Mouse (Mus musculus) forelimb bud, embryonic 11.5 days (tissue): Measurements from ENCODE around the gene Uqcr10.
A peak's percentile ranks its signal among the peaks of the same experiment; 100 is the strongest.

Experiments
- DNase-seq: peaks from one replicate; pipeline ENCODE4 v3.0.0-alpha.2; 2012; ENCODE audit warnings: low read depth, low spot score

Gene Uqcr10

DNA sequence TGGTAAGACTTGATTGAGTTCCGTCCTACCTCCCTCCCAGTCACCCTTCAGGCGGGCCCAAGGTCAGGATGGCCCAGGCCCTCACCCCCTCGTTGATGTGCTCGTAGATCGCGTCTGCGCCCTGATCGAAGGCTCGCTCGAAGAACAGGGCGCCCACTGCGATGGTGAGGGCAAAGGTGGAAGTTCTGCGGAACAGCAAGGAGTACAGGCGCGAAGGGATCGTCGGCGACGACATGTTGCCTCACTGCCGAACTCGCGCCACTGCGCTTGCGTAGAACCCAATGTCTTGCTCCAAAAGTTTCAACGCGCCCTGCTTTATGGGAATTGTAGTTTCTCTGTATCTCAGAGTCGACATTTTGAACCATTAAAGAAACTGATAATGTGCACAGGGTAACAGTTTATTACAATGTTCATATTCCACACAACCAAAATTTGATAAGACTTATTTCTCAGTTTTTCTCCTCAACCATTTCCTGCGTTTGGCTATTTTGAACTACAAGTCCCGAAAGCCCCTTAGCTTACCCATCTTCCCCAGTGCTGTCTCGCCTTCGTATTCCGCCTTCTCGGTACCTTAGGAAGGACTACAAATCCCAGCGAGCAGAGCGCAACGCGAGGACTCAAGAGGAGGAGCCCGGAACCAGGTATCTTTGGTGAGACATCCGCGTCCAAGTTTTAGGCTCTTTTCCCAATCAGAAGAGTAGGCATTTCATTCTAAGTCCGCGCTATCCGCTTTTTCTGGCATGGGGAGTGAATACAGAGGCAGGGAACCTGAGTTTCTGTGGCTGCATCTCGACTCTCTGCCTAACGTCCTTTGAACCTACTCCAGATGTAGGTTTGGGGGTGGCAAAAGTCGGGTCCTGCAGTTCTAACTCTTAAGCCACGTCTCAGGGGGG, at the start of gene Uqcr10, which contains the start of gene Zmat5:
TSS of gene Uqcr10 (minus strand) at position 271 of the 893 bp plus-strand sequence.
TSS of gene Zmat5 (plus strand) at position 607 of the 893 bp plus-strand sequence.
- DNase-seq, result peak; percentile 96

DNA sequence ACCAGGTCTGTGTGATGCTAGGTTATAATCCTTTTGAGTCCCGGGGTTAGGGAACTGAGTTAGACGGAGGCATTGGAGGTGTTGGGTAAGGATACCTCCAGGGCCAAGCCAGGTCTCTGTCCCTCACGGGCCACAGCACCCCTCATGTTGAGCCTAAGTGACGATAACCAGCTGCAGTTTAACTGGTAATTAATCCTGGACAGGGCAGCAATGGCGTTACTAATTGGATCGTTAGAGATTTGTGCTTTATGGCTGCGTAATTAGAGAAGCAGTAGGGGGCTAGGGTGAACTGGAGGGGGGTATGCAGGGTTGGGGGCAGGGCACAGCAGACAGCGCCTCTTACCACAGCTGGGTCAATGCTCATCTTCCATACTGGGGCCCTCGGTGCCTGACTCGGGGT, 48.7 kb upstream of the Uqcr10 start:
- no peak for DNase-seq

DNA sequence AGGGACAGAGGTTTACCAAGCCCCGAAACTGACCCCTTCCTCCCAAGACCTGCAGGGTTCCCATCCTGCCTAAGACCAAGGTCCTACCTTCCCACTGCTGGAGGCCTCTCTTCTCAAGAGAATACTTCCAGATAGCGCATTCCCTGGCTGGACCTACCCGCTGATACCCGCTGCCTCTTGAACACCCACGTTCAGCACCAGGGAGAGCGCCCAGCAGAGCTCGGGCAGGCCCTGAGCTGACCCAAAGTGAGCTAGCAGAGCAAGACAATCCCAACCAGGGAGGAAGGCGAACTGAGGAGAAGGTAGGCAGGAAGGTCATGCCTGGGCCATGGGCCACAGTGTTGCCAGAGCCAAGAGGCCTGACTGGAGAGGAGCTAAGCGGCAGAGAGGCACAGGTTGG, 46.1 kb upstream of the Uqcr10 start:
- DNase-seq, result peak; percentile 86

DNA sequence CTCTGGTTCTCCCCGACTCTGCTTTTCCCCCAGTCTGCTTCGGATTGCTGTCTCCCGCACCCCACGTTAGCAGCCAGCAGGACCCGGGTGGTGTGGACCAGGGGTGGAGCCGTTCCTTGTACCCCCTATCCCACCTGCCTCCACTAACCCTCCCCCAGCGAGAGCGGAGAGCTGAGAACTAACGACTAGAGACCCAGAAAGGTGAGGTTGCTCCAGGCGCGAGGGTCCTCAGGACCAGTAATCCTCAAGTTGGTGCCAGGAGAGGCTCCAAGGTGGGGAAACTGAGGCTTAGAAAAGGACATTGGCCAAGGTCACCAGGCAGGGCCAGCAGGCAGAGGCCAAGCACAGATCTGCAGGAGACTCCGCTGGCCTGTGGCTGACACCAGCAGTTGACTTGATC, 43.1 kb upstream of the Uqcr10 start:
- no peak for DNase-seq

DNA sequence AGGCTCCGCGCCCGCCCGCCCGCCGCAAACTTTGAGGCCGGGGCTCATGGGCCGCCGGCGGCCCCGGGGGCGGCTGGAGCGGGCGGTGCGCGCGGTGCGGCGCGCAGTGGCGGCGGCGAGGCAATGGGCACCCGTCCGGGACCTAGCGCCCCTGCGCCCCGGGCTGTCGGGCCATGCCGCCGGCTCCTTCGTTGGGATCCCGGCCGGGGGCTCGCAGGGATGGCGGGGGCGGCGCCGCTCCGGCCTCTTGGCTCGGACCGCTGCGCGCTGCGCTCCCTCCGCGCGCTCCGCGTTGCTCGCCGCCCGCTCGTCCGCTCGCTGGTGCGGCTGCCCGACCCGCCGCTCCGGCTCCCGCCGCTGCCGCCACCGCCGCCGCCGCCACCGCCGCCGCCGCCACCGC, 42.6 kb upstream of the Uqcr10 start, which contains the start of gene Cabp7:
TSS of gene Cabp7 (minus strand) at position 46 of the 400 bp plus-strand sequence.
- no peak for DNase-seq

DNA sequence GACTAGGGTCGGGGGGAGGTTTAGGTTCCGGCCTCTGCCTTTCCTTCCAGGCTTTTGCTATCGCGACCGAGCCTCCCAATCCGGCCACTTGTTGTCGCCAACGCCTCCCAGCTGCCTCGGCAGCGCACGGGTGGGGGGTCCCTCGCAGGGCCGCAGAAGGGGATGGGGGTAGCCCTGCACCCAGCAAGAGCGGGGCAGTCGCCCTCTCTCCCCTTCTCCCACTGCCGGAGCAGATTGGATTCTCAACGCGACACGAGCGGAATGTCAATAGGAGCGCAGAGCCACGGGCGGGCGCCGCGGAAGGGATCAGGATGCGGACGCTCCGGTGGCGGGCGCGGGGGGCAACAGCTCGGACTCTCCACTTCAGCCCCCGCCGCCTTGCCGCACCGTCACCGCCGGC, 41.8 kb upstream of the Uqcr10 start:
- DNase-seq, result no peak

DNA sequence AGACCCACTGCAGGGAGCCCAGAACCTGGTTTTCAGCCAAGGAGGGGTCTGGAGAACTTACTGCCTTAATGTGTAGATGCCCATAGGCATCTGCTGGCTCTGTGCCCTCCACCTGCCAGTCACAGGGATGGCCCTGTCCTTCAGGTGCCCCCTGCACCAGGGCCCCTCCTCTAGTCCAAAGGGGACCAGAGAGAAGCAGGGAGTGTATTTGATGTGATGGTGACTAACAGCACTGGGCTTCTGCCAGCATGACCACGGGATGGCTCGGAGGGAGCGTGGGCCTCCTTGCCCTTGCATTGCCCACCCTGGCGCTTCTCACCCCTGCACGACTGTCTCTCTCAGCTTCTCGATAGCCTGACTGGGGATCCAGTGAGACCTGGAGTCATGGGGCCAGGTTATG, 40.5 kb upstream of the Uqcr10 start:
- DNase-seq, result no peak

DNA sequence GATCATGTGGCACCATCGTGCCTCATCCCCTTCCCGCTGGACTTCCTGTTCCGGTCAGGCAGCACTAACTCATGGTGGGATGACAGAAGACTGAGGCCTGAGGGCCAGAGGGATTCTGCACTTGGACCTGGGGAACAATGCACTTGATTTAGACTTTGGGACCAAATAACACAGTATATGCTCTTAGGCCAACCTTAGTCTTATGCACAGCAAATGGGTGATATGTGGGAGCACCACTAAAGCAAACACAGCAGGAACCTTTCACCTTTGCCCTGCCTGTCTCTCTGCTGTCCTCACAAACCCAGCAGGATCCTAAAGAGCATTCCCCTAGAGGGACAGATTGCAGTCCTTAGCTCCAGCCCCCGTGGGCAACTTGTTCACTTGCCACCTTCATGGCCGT, 36.6 kb upstream of the Uqcr10 start:
- DNase-seq, result no peak

DNA sequence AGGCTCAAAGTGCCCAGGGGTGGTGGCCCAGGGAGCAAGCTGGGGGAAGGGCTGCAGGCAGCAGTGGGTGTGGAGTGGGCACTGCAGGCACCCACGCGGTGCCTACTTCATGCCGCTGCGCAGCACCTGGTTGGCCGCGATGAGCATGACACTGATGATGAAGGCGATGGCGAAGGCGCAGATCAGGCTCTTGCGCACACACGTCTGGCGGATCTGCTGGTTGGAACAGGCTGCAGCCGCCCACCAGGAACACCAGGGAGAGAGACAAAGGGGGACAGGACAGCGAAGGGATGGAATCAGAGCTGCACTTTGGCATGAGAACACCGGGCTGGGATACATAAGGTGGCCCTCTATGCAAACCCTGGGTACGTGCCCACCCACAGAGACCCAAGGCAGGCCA, 34.6 kb upstream of the Uqcr10 start:
- no peak for DNase-seq

DNA sequence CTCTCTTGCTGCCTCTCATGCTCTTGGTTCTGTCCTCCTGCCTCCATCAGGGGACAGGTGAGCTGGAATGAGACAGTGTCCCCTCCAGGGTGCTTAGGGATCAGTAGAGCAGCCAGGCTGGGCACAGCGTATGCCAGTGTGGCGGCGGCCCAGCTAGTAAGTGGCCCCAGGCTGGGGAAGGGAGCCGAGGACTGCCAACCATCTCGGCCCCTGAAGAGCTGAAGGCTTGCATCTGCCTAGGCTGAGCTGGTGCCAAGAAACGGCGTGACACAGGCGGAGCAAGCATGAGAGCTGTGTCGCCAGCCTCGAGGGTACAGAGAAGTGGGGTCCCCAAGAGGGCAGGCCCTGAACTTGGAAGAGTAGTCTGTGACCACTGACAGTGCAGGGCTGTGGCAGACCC, 33.5 kb upstream of the Uqcr10 start:
- DNase-seq, result no peak

DNA sequence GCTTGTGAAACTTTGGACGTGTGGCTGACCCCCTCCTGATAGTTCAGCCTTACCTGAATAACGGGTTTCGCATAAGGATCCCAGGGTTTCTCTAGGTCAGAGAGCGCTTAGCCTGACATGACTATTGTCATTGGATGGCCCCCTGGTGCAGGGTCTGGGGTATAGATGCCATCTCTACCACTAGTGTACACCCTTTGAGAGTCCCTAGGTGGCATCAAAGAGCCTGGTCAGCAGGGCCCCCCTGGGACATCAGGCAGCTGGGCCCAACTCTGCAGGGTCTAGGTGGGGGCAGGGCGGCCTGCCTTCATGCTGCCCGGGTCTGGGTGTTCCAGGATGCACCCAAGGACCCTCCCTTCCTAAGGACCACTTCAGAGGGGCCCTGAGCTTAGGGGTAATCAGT, 32.2 kb upstream of the Uqcr10 start:
- DNase-seq, result no peak

DNA sequence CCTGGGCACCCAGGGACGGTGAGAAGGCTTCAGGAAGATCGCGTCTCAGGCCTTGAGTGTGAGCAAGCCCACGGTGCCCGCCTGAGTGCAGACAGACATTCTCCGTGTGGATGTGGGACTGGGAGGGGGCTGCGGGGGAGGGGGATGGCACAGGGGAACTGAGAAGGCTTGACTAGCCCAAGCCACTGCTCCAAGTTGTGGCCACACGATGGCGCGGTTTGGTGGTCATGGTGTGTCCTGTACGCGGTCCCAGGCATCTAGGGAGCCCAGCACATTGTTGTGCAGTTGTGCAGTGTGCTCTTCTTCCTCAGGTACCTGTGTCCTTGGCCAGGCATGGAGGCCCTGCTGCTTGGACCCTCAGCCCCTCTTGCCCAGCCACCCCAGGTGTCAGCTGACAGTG, 30.0 kb upstream of the Uqcr10 start:
- DNase-seq, result no peak

DNA sequence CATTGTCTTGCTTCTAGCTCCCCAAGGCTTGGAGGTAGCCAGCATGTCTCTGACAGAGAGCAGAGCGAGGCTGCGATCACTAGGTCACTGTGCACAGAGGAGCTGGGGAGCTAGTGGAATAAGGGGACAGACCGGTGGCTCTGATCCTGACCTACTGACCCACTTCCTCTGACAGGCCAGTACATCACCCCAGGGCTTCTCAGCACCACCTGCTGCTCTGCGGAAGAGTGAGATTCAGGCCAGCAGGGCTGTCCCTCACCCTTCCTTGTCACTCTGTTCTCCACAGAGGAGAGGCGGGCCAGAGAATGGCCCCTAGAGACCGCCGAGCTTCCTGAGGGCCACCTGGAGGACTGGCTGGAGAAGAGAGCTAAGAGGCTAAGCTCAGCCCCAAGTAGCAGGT, 27.6 kb upstream of the Uqcr10 start:
- DNase-seq, result no peak

DNA sequence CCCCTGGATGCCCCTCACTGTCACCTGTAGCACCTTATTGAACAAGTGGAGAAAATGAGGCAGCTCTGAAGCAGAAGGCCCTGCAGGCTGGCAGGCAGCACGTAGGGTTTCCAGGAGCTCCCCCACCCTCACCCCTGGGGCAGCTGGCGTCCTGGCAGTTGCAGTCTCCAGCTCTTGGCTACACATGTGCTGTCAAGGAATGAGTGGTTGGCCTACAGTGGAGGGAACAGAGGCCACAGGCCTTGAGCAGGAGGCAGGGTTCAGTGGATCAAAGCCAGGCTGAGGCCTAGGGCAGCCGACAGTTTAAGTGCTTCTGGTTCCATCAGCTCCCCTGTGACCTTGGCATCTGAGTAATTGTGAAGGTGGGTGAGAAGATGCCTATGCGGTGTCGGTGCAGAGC, 26.8 kb upstream of the Uqcr10 start:
- DNase-seq, result no peak

DNA sequence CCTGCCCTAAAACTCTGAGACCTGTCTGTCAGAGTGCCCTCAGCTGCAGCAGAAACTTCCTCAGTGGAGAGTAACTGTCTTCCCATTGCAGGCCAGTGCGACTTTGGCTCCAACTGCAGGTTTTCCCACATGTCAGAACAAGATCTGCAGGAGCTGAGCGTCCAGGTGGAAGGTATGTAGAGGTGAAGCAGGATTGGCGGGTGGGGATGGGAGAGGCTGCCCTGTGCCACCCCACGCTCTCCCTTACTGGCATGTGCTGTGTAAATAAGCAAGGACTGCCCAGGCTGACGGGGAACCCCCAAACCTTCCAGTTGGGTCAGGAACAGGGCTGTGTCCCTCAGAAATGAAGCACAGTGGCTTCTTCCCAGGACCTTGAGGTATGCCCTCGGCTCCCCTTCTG, 26.0 kb upstream of the Uqcr10 start:
- DNase-seq, result no peak

DNA sequence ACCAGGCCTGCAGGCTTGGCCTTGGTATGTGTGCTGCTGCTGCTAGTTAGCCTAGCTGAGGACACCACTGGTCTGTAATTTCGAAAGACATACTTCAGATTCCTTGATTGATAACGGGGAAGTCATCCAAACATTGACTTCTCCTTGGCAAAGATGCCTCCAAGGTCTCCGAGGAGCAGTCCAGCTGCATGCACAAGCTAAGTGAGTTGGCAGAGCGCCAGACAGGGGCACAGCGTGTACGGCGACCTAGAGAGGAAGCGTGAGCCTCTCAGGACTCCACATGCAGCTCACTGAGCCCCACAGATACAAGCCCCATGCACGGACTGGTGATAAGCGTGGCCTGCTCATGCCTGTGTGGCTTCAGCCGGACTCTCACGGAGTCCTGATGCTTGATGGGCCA, 25.5 kb upstream of the Uqcr10 start:
- no peak for DNase-seq

DNA sequence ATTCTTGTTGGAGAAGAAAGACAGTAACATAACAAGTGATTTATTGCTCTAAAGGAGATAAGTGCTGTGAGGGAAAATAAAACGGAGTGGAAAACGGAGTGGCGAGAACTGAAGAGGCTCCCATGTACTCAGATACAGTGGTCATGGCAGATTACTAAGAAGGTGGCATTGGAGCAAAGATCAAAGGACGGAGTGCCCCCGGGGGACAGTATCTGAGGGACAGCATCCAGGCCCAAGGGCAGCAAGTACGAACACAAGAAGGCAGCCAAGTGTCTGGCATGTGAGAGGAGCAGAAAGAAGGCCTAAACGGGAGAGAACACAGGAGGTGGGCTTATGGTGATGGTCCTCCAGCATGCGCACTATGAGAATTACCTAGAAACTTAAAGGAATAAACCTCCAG, 17.6 kb upstream of the Uqcr10 start:
- DNase-seq, result no peak

DNA sequence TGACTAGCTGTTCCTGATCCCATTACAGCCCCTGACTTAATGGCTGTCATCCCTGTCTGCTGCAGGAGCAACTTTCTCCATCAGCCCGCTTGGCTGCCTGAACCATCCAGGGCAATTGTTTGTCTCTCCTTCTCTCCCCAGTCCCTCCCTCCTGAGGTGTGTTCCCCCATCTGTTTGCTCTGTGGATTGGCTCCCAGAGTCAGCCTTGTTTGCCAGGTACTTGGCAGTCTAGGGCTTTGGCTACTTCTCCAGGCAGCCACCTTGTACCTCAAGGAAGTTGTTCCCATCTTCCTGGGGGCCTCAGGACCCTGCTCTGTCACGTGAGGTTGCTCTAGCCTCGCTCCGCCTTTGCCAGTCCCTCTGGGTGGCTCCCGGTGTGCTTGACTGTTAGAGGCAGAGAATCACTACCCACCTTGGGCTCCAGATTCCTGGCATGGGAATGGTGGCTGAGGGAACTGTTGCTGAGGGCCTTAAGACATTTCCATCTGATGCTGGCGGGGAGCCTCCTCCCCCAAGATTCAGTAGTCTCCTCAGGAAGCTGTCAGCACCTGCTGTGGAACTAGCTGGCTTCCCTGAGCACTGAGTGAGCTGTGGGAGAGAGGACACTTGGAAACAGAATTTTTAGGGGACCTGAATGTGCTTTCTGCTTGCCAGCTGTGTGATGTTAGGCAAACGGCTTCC, 16.9 kb upstream of the Uqcr10 start:
- no peak for DNase-seq

DNA sequence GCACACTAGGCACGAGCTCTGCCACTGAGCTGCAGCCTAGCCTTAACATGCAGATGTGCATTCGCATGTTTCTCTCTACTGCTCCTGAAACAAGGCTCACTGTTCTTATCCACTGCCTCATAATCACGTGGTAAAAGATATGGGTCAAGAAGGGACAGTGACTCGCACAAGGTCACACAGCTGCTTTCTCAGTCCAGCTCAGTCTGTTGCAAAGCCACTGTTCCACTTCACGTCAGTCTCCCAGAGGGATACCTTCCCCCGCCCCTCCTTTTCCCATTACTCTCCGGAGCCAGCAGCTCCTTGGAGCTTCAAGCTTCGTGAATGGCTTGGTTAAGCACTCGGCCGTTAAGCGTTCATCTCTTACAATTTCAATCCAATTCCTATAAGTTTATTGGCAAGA, 16.3 kb upstream of the Uqcr10 start:
- no peak for DNase-seq

DNA sequence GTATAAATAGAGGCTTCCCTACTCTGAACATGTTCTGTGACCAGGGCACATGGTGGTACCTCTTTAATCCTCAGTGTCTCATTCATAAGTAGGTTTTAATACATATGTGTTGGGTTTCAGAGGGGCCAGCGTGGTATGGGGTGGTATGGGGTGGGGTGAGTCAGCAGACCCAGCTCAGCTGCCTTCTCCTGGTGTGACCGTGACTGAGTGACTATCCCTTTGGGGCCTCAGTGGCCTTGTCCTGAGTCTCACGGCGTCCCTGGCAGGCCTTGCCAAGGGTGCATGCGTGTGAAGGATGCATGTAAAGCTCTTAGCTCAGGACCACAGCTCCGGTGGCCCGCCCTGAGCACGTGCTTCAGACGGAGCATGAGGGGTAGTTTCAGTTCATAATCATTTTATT, 15.8 kb upstream of the Uqcr10 start:
- DNase-seq, result no peak

DNA sequence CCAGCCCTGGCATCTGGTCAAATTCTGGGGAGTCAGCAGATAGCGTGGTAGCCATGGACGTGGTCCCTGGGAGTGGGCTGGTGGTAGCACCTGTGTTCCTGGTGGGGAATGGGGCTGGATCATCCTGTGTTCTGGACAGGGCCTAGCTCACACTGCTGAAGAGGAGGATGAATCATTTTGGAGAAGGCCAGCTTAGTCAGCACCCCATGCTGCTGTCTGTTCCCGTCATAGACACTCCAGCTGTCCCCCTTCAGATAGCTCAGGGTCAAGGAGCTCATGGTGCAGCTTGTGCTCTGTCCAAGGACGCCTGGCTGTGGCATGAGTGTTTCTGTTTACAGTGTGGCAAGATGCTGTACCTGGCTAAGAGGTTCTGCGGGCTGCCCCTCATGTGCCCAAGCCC, 14.4 kb upstream of the Uqcr10 start:
- no peak for DNase-seq

DNA sequence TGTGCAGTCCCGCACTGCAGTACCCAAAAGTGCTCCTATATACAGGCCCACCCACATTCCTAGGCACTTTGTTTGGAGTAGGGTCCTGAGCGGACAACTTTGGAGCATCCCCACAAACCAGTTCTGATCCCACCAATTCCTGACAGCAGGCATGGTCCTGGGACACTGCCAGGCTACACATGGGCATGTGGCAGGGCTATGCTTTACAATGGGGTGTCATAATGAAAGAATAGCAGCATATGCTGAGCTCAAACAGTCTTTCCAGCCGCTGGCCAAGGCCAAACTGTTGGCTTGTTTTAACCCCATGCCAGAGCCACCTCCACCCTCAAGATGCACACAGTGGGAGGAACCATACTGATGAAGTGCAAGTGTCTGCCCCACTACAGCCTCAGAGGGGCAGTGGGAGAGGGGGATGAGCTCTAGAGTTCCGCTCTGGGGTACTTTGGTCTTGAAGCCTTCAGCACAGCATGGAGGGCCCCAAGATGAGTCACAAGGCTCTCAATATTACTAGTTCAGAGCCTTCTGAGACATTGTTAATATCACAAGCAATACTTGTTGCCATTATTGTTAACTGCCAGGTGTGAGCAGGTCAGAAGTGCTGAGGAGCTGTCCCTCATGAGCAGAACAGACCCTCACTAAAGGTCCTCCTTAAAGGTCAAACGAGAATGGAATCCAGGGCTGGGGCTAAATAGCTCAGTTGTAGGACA, 12.5 kb upstream of the Uqcr10 start:
- DNase-seq, result no peak
